Mouse (Mus musculus) B cell, adult 2 months (primary cell): ENCODE data around the gene Taf11.

Source experiments
- DNase-seq, 2 experiments: peaks; one replicate each; pipeline ENCODE4 v3.0.0; 2022

The Taf11 gene

GRCm38 (mm10) chr17:27916366-27916765, 6.7 kb upstream of the Taf11 start:
- DNase-seq = no peak

GRCm38 (mm10) chr17:27914742-27915141, 5.1 kb upstream of the Taf11 start:
- DNase-seq = no peak

- DNase-seq = no peak
These were observed 1.7 kb upstream of the Taf11 start for GRCm38 (mm10) chr17:27911371-27911770.

GRCm38 (mm10) chr17:27908888-27909621, 589 bp downstream of the Taf11 start, which contains the start of gene Anks1:
Anks1 (plus strand) TSS chr17:27909306.
- DNase-seq = peak; percentile 91 to 93

- DNase-seq = peak; percentile 46 to 49
These were observed 1.3 kb downstream of the Taf11 start for GRCm38 (mm10) chr17:27908206-27908887.

DNA sequence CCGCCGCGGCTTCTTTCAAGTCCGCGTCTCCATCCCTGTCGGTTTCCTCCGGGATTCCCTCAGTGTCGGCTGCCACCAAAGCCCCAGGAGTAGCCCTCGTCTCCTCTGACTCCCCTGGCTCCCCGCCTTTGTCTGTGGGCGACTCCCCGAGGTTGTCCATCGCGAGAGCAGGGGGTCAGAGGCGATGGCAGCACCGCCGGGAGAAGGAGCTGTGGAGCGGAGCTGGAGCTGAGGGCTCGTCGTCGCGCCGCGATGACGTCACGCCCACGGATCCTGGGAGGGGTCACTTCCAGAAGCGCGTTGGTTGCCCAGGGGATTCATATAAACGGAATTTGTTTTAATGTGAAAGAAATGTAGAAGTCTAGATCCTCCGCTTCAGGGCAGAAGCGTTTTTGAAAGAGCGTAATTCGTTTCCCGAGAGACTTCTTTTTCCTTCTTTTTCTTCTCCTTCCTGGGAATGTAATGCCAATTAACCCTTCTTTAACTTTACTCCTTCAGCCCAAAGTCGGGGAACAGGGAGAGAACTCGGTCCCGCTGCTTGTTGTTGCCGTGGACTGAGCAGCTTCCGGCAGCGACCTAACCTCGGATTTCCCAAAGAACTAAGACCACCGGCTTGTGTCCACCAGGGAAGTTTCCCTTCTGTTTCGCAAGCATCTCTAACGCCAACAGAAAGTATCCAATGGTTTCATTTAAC, 2.0 kb downstream of the Taf11 start:
- peak; percentile 90 for DNase-seq

DNA sequence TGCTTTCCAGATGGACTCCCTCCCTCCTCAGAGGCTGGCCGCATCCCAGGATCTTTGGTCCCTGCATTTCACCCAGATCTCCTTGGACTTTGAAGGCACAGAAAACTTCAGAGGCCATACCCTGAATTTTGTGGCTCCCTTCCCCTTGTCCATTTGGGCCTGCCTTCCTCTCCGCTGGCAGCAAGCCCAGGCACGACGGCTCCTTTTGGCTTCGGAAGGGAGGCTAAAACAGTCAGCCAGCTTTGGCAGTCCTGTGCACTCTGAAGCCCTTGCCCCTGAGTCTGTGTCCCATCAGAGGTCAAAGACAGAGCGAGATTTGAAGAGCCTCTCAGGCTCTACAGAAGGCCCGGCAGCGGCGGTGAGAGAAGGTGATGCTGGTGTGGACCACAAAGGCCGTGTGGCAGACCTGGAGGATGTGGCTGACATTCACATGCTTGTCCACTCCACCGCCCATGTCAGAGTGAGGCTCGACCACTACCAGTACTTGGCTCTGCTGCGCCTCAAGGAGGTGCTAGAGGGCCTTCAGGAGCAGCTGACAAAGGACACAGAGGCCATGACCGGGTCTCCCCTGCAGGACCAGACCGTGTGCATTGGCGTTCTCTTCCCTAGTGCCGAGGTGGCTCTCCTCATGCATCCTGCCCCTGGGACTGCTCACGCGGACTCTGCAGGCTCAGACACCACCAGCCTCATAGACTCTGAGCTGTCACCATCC, 23.0 kb downstream of the Taf11 start:
- DNase-seq = no peak

- DNase-seq = no peak
These were observed 25.6 kb downstream of the Taf11 start for GRCm38 (mm10) chr17:27883994-27884393.

- DNase-seq = no peak
These were observed 26.5 kb downstream of the Taf11 start for GRCm38 (mm10) chr17:27883129-27883528.

DNA sequence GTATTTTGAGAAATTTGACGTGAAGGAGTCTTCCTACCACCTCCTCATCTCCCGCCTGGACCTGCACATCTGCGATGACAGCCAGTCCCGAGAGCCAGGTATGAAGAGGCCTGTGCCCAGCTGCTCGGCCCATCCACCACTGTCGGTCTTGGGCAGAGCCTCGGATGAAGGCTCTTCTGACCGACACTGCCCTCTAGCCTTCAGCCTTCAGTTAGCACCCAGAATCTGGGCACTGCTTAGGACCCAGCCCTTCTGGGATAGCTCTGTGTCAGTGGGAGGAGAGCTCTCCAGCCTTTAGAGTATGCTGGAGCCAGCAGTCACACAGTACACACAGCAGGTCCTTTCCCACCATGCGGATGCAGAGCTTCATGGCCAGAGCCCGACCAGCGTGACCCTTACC, 28.1 kb downstream of the Taf11 start:
- DNase-seq = no peak

- no peak for DNase-seq
These were observed 35.1 kb downstream of the Taf11 start for GRCm38 (mm10) chr17:27874510-27874909.

DNA sequence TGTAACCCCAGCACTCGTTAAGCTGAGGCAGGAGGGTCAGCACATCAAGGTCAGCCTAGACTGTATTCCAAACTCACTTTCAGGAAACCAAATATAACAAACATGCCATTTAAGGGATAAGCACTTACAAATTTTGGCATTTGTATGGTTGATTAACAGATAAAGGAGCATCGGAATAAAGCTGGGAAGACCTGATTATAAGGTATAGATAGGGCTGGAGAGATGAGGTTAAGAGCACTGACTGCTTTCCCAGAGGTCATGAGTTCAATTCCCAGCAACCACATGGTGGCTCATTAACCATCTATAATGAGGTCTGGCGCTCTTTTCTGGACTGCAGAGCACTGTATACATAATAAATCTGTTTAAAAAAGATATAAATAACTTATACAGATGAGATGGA, 36.1 kb downstream of the Taf11 start:
- DNase-seq = no peak

DNA sequence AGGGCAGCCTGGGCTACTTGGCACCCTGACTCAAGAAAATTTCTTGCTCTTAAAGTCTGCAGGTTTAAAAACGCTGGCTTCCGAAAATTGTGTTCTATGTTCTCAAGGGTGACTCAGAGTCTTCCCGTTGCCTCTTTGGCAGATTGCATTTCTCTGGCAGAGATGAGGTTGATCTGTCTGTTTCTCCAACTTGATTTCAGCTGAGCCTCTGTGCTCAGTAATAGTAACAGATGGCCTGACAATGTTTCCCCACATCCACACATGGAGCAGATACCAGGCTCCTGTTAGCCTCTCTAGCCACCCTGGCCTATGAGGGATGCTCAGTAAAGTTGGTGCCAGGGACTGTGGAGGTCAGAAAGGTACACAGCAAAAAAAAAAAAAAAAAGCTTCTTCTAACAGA, 37.8 kb downstream of the Taf11 start:
- no peak for DNase-seq

- DNase-seq = no peak
These were observed 42.9 kb downstream of the Taf11 start for GRCm38 (mm10) chr17:27866737-27867136.

- no peak for DNase-seq
These were observed 44.2 kb downstream of the Taf11 start for GRCm38 (mm10) chr17:27865461-27865860.

- no peak for DNase-seq
These were observed 50.5 kb downstream of the Taf11 start for GRCm38 (mm10) chr17:27859131-27859530.

DNA sequence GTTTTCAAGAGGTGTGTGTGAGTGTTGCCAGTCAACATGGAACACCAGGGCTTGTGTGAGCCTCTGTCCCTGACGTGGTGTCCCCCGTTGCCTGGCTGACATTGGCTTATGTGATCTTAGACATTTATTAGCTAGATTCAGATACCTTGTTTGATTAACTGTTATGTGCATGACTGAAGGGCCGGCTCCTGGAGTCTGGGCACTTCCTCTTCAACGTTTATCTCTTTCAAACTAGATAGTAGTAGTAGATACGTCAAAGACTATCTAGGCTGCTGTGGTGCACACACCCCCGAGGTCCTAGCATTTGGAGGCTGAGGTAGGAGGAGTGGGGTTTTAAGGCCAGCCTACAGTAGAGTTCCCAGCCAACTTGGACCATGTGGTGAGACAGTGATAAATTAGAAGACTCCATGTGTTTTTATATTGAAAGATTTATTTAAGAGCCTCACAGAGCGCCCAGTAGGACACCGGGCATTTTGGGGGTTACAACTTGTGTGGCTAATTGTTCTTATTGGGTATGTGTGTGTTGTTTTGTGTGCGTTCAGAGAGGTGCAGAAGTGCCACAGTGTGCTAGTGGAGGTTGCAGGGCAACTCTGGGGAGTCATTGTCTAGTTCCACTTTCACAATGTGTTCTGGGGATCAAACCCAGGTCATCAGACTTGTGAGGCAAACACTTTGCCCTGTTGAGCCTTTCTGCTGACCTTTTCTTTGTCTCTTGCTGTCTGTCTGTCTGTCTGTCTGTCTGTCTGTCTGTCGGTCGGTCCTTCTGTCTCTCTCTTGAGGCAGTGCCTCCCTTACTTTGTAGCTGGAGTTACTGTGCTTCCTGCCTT, 51.8 kb downstream of the Taf11 start:
- peak; percentile 9 to 12 for DNase-seq

DNA sequence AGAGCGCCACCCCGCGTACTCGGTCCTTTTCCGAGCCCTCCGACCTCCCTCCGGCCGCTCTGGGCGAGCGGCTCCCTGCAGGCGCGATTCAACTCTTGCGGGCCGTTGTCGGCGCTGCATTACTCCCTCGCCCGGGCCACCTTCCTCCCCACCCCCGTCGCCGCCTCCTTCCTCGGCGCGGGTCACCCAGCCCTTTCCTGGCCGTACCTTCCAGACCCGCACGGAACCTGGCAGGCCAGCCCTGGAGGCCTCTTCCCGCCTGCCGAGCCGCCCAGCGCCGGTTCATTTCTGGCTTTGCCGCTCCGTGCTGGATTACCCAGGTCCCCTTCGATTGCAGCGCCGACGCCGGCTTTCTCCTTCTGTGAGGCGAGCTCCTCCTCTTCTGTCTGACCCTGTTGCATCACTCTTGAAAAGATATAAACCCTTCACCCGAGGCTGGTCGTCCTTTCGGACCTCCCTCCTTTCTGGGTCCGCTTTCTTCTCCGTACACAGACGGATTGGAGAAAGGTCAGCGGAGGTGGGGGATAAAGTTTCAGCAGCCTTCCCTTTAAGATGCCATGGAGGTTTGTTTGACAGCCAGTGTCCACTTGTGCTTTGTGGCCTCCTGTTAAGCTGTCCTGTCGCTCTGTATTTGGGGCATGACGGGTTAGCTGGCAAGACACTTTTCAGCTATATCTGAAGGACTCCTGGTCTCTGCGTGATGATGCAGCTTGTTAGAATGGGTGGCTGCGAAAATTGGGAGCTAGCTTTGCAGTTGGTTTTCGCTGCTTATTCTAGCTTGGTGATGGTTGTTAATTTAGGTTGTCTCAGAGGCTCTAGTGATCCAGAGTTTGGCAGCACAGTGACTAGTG, 52.6 kb downstream of the Taf11 start:
- DNase-seq = peak in 1 of 2 experiments; percentile 6

- DNase-seq = peak; percentile 81 to 83
These were observed 53.3 kb downstream of the Taf11 start, which contains the start of gene Uhrf1bp1 for GRCm38 (mm10) chr17:27856265-27856797. Uhrf1bp1 (plus strand) TSS chr17:27856441.
